Mouse (Mus musculus) thymus, adult 2 months (tissue): ENCODE results near the gene Snx33.

ENCODE experiments used
- CTCF ChIP-seq: fragments of 200-500 bp; IDR thresholded peaks from 2 replicates; pipeline ENCODE4 v1.5.1; 2012; ENCODE audit warnings: mild to moderate bottlenecking, control low read depth, low read length, moderate library complexity, borderline replicate concordance; ENCODE audit not compliant: control insufficient read depth, poor library complexity, insufficient read depth; ENCODE audit errors: extremely low read depth
- POLR2A ChIP-seq: fragments of 200-500 bp; IDR thresholded peaks from 2 replicates; pipeline ENCODE4 v1.6.1; 2012; ENCODE audit warnings: mild to moderate bottlenecking, low read length, control low read depth, moderate library complexity; ENCODE audit not compliant: control insufficient read depth, poor library complexity, insufficient read depth; ENCODE audit errors: extremely low read depth

DNA sequence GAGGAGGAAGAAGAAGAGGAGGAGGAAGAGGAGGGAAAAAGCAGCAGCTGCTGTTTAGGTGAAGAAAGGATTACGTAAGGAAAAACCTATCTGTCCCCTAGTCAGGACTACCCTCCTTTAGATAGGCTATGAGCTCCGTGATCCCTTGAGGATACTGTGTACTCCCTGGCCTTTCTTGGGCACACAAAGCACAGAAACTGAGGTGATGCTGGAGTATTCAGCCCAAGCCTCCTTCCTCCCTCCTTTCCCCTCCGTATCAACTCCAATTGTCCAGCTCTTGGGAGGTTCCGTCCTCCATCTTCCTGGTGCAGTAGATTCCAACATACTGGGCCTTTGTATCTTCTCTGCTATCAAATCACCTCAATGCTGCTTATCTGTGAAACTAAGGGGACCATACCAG lies 5.4 kb downstream of the Snx33 start:
- no peak for TF ChIP-seq POLR2A
- TF ChIP-seq CTCF: no peak
